Mouse (Mus musculus) liver, embryonic 13.5 days (tissue): Measurements from ENCODE around the gene Hist2h2aa1. TPM values are rescaled to one million over a fixed set of nuclear protein-coding genes. Genes with fewer than 3 reads are reported as not detected.
"Not testable (repeated sequence)": the region's sequence is repeated elsewhere in the genome, so short reads cannot be mapped to it uniquely, and the experiment has no call there.

Experiments used
- ATAC-seq: fragments of 200-750 bp; cut with Nextera tagmentation; 2 replicates; pipeline ENCODE4 v1.8.0; 2017; ENCODE audit warnings: low read depth, mild to moderate bottlenecking, moderate number of reproducible peaks, moderate library complexity
- DNase-seq: peaks from one replicate; pipeline ENCODE4 v3.0.0; 2022
- H3K27ac ChIP-seq: fragments of 300-500 bp; sonication (generic); 2 replicates; pipeline ENCODE4 v1.5.1; 2015; ENCODE audit warnings: moderate library complexity, mild to moderate bottlenecking, inconsistent platforms
- H3K27me3 ChIP-seq: fragments of 300-500 bp; sonication (generic); 2 replicates; pipeline ENCODE4 v1.6.1; 2015; ENCODE audit warnings: mild to moderate bottlenecking, inconsistent platforms
- H3K36me3 ChIP-seq: fragments of 300-500 bp; sonication (generic); 2 replicates; pipeline ENCODE4 v1.6.1; 2015; ENCODE audit warnings: mild to moderate bottlenecking, inconsistent platforms
- H3K4me1 ChIP-seq: fragments of 300-500 bp; sonication (generic); replicated peaks from 2 replicates; pipeline ENCODE4 v1.6.1; 2015; ENCODE audit warnings: inconsistent platforms
- H3K4me2 ChIP-seq: fragments of 300-500 bp; sonication (generic); 2 replicates; pipeline ENCODE4 v1.6.1; 2015; ENCODE audit warnings: inconsistent platforms, mild to moderate bottlenecking, moderate library complexity
- H3K4me3 ChIP-seq: fragments of 300-500 bp; sonication (generic); replicated peaks from 2 replicates; pipeline ENCODE4 v1.5.1; 2015; ENCODE audit warnings: mild to moderate bottlenecking, inconsistent platforms
- H3K9ac ChIP-seq: fragments of 300-500 bp; sonication (generic); 2 replicates; pipeline ENCODE4 v1.6.1; 2015; ENCODE audit warnings: mild to moderate bottlenecking, inconsistent platforms
- H3K9me3 ChIP-seq: fragments of 300-500 bp; sonication (generic); replicated peaks from 2 replicates; pipeline ENCODE4 v1.6.1; 2016; ENCODE audit warnings: inconsistent platforms
- WGBS: fragments of 180-500 bp; shearing (Covaris S2); methylation state at CpG from one replicate; pipeline ENCODE4 v1.1.7; 2015; ENCODE audit not compliant: insufficient replicate concordance; 5-methylcytosine and 5-hydroxymethylcytosine counted together
- polyA plus RNA-seq: library from polyadenylated mRNA; unstranded; fragments of >200 nt; fragmentation: Nextera tagmentation; extraction: Ambion mirVana; gene quantifications from 2 replicates; pipeline ENCODE4 v1.2.1, GENCODE M21; 2015

Hist2h2aa1 gene
- polyA plus RNA-seq, 1 experiment from 2014 or later = 40.6 TPM

- ATAC-seq (no peak), DNase-seq (no peak)
- 39% methylated on average over 2 of the region's 2 CpGs for WGBS
Measured at GRCm38 (mm10) chr3:96231758-96232120, 13.6 kb upstream of the Hist2h2aa1 start.

GRCm38 (mm10) chr3:96234914-96235313, 10.4 kb upstream of the Hist2h2aa1 start:
- Histone ChIP-seq H3K9me3 (no peaks in the 10 kb centered on the region), H3K9ac (no peak overlapping the region), H3K36me3 (no peaks in the 10 kb centered on the region), H3K4me3 (0 out of 2 replicates have a peak overlapping the region, but pooled peaks have one; percentile 14), H3K4me1 (peaks cover 32% of the 10 kb centered on the region), H3K4me2 (no peak overlapping the region), H3K27ac (peak overlapping the region; percentile 97; the same call in 1 of the 2 replicates), H3K27me3 (no peaks in the 10 kb centered on the region)
- ATAC-seq (no peak), DNase-seq (no peak)
- 72% methylated on average over 2 of the region's 2 CpGs for WGBS

More at GRCm38 (mm10) chr3:96231758-96232120, 13.6 kb upstream of the Hist2h2aa1 start:
- Histone ChIP-seq H3K9me3 (no peaks in the 10 kb centered on the region), H3K36me3 (no peaks in the 10 kb centered on the region), H3K9ac (no peak overlapping the region), H3K27me3 (no peaks in the 10 kb centered on the region), H3K4me3 (no peak overlapping the region), H3K27ac (no peak overlapping the region), H3K4me2 (no peak overlapping the region), H3K4me1 (peaks cover 35% of the 10 kb centered on the region)

- Histone ChIP-seq H3K4me3 (peak overlapping the region; percentile 64), H3K36me3 (no peaks in the 10 kb centered on the region), H3K4me1 (peaks cover 34% of the 10 kb centered on the region), H3K9me3 (no peaks in the 10 kb centered on the region), H3K9ac (peak overlapping the region; percentile 88), H3K27ac (peak overlapping the region; percentile 97; the same call in 1 of the 2 replicates), H3K4me2 (peak overlapping the region; percentile 79), H3K27me3 (no peaks in the 10 kb centered on the region)
- ATAC-seq = no peak
- no peak for DNase-seq
- 61% methylated on average over 3 of the region's 3 CpGs for WGBS
Measured at GRCm38 (mm10) chr3:96235836-96236235, 9.5 kb upstream of the Hist2h2aa1 start.

- Histone ChIP-seq H3K4me3 (peak overlapping the region; percentile 64), H3K4me2 (peak overlapping the region; percentile 79), H3K9ac (peak overlapping the region; percentile 88), H3K4me1 (peaks cover 39% of the 10 kb centered on the region), H3K9me3 (no peaks in the 10 kb centered on the region), H3K27me3 (no peaks in the 10 kb centered on the region), H3K36me3 (no peaks in the 10 kb centered on the region), H3K27ac (peak overlapping the region; percentile 97)
- DNase-seq (no peak), ATAC-seq (no peak)
- WGBS = 78% methylated on average over 4 of the region's 4 CpGs
Measured at GRCm38 (mm10) chr3:96236834-96237334, 8.4 kb upstream of the Hist2h2aa1 start.

GRCm38 (mm10) chr3:96237335-96237903, 7.9 kb upstream of the Hist2h2aa1 start:
- peaks cover 44% of the 10 kb centered on the region for H3K4me1 ChIP-seq
- no peaks in the 10 kb centered on the region for H3K9me3 ChIP-seq
- ATAC-seq = no peak
- peak overlapping the region; percentile 64 for H3K4me3 ChIP-seq
- peak overlapping the region; percentile 88 for H3K9ac ChIP-seq
- no peaks in the 10 kb centered on the region for H3K27me3 ChIP-seq
- H3K36me3 ChIP-seq = no peaks in the 10 kb centered on the region
- H3K4me2 ChIP-seq = peak overlapping the region; percentile 79
- no peak for DNase-seq
- H3K27ac ChIP-seq = peak overlapping the region; percentile 97
- WGBS = 23% methylated on average over 7 of the region's 7 CpGs

- peak overlapping the region; percentile 79 for H3K4me2 ChIP-seq
- DNase-seq (peak; percentile 50), ATAC-seq (no peak; the same call in 1 of the 2 replicates)
- H3K4me1 ChIP-seq = peaks cover 48% of the 10 kb centered on the region
- H3K36me3 ChIP-seq = no peaks in the 10 kb centered on the region
- peak overlapping the region; percentile 97 for H3K27ac ChIP-seq
- no peaks in the 10 kb centered on the region for H3K9me3 ChIP-seq
- H3K27me3 ChIP-seq = no peaks in the 10 kb centered on the region
- WGBS = under 1% methylated on average over 12 of the region's 12 CpGs
- peak overlapping the region; percentile 88 for H3K9ac ChIP-seq
- H3K4me3 ChIP-seq = peak overlapping the region; percentile 64
Measured at GRCm38 (mm10) chr3:96237904-96238511, 7.3 kb upstream of the Hist2h2aa1 start.

GRCm38 (mm10) chr3:96238954-96239793, 6.1 kb upstream of the Hist2h2aa1 start, which contains the start of gene Hist2h3c2:
TSS of gene Hist2h3c2 (minus strand) at chr3:96239127.
- Histone ChIP-seq H3K4me3 (peak within 1 kb of the TSS; percentile 64), H3K4me2 (peak within 1 kb of the TSS; percentile 79), H3K27ac (peak within 1 kb of the TSS; percentile 97), H3K9ac (peak within 1 kb of the TSS; percentile 88), H3K4me1 (peaks cover 60% of the 10 kb centered on the region)
- DNase-seq = peak; percentile 77
- ATAC-seq = peak; percentile 84
- not testable (repeated sequence) for H3K9me3 ChIP-seq, H3K36me3 ChIP-seq, H3K27me3 ChIP-seq
- WGBS = 0% methylated on average over 11 of the region's 68 CpGs

GRCm38 (mm10) chr3:96239949-96240798, 5.1 kb upstream of the Hist2h2aa1 start, which contains the start of gene Hist2h2aa2:
TSS of gene Hist2h2aa2 (minus strand) at chr3:96240276.
- H3K9ac ChIP-seq = peak within 1 kb of the TSS; percentile 69

GRCm38 (mm10) chr3:96240799-96241197, 4.5 kb upstream of the Hist2h2aa1 start:
- whole genome bisulfite sequencing = 81% methylated on average over 9 of the region's 9 CpGs
- no peak for DNase-seq
- Histone ChIP-seq H3K36me3 (no peaks in the 10 kb centered on the region), H3K27ac (peak overlapping the region; percentile 98), H3K4me1 (peaks cover 65% of the 10 kb centered on the region), H3K9ac (peak overlapping the region; percentile 69), H3K9me3 (no peaks in the 10 kb centered on the region), H3K27me3 (no peaks in the 10 kb centered on the region), H3K4me2 (peak overlapping the region; percentile 49), H3K4me3 (peak overlapping the region; percentile 16; the same call in 1 of the 2 replicates)
- ATAC-seq = no peak

More at GRCm38 (mm10) chr3:96239949-96240798, 5.1 kb upstream of the Hist2h2aa1 start, which contains the start of gene Hist2h2aa2:
- Histone ChIP-seq H3K4me1 (peaks cover 68% of the 10 kb centered on the region), H3K4me3 (peak within 1 kb of the TSS; percentile 44), H3K4me2 (peak within 1 kb of the TSS; percentile 49), H3K27ac (peak within 1 kb of the TSS; percentile 98)
- ATAC-seq (peak; percentile 65), DNase-seq (peak; percentile 98)
- H3K36me3 ChIP-seq, H3K9me3 ChIP-seq, H3K27me3 ChIP-seq: not testable (repeated sequence)
- WGBS = 3% methylated on average over 37 of the region's 85 CpGs

- DNase-seq = no peak
- Histone ChIP-seq H3K27ac (peak overlapping the region; percentile 98), H3K4me2 (peak overlapping the region; percentile 77), H3K36me3 (no peaks in the 10 kb centered on the region), H3K4me3 (peak overlapping the region; percentile 66), H3K9ac (peak overlapping the region; percentile 91), H3K4me1 (peaks cover 61% of the 10 kb centered on the region), H3K9me3 (no peaks in the 10 kb centered on the region), H3K27me3 (no peaks in the 10 kb centered on the region)
- 63% methylated on average over 7 of the region's 7 CpGs for WGBS
- no peak for ATAC-seq
Measured at GRCm38 (mm10) chr3:96243921-96244572, 1.2 kb upstream of the Hist2h2aa1 start.
